Mouse (Mus musculus) neural tube, embryonic 13.5 days (tissue): Measurements from ENCODE around the gene Hsf2. TPM values are rescaled to one million over a fixed set of nuclear protein-coding genes. Genes with fewer than 3 reads are reported as not detected.
"Not testable (repeated sequence)": the region's sequence is repeated elsewhere in the genome, so short reads cannot be mapped to it uniquely, and the experiment has no call there.

Experiments
- ATAC-seq: fragments of 200-750 bp; cut with Nextera tagmentation; 2 replicates; pipeline ENCODE4 v1.8.0; 2017; ENCODE audit warnings: low read depth, mild to moderate bottlenecking, moderate TSS enrichment, moderate library complexity
- H3K27ac ChIP-seq: fragments of 300-500 bp; sonication (generic); replicated peaks from 2 replicates; pipeline ENCODE4 v1.5.1; 2015; ENCODE audit warnings: moderate library complexity, mild to moderate bottlenecking, inconsistent platforms
- H3K27me3 ChIP-seq: fragments of 300-500 bp; sonication (generic); 2 replicates; pipeline ENCODE4 v1.6.1; 2015; ENCODE audit warnings: mild to moderate bottlenecking, inconsistent platforms
- H3K36me3 ChIP-seq: fragments of 300-500 bp; sonication (generic); 2 replicates; pipeline ENCODE4 v1.6.1; 2015; ENCODE audit warnings: mild to moderate bottlenecking, inconsistent platforms
- H3K4me1 ChIP-seq: fragments of 300-500 bp; sonication (generic); replicated peaks from 2 replicates; pipeline ENCODE4 v1.6.1; 2015; ENCODE audit warnings: inconsistent platforms
- H3K4me2 ChIP-seq: fragments of 300-500 bp; sonication (generic); 2 replicates; pipeline ENCODE4 v1.6.1; 2015; ENCODE audit warnings: inconsistent platforms, mild to moderate bottlenecking, moderate library complexity
- H3K4me3 ChIP-seq: fragments of 300-500 bp; sonication (generic); 2 replicates; pipeline ENCODE4 v1.5.1; 2015; ENCODE audit warnings: mild to moderate bottlenecking, inconsistent platforms
- H3K9ac ChIP-seq: fragments of 300-500 bp; sonication (generic); 2 replicates; pipeline ENCODE4 v1.6.1; 2015; ENCODE audit warnings: moderate library complexity, mild to moderate bottlenecking, inconsistent platforms
- H3K9me3 ChIP-seq: fragments of 300-500 bp; sonication (generic); 2 replicates; pipeline ENCODE4 v1.6.1; 2016; ENCODE audit warnings: inconsistent platforms
- WGBS: fragments of 180-500 bp; shearing (Covaris S2); methylation state at CpG from one replicate; pipeline ENCODE4 v1.1.7; 2015; 5-methylcytosine and 5-hydroxymethylcytosine counted together
- polyA plus RNA-seq: library from polyadenylated mRNA; unstranded; fragments of >200 nt; fragmentation: Nextera tagmentation; extraction: Ambion mirVana; gene quantifications from 2 replicates; pipeline ENCODE4 v1.2.1, GENCODE M21; 2015

Gene Hsf2
- polyA plus RNA-seq = 56.8 and 63.9 TPM in 2 replicates

DNA sequence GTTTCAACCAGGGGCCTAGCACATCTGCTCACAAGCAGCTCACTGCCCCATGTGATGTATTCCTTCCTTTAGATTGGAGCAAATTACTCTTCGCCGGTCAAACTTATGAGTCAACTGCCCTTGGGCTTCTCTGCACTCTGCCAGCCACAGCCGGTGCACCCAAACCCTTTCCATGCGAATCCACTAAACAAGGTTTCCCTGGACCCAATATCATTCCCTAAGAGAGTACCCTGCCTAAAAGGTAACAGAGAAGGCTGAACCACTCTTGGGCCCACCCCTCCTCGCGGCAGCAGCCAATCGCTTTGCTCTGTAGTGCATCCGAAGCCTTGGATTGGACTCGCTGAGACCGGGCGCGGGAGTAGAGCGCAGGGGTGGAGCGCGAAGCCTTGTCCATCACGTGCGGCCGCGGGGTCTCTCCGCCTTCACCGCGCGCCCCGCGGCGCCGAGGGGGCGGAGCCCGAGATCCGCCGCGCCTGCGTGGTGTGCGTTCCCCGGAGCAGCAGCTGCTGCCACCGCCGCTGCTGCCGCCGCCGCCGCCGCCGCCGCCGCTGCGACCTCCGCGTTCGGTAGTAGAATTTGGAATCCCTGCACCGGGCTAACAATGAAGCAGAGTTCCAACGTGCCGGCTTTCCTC, at the start of gene Hsf2:
Gene Hsf2, plus strand, starts transcription at position 478 of the 634 bp plus-strand sequence.
- peak; percentile 100 for ATAC-seq
- 1% methylated on average over 52 of the region's 52 CpGs for WGBS
- peak within 1 kb of the TSS; percentile 98 for H3K9ac ChIP-seq
- peak within 1 kb of the TSS; percentile 99 for H3K27ac ChIP-seq
- peaks cover 30% of the 10 kb centered on the region for H3K4me1 ChIP-seq
- no peaks in the 10 kb centered on the region for H3K36me3 ChIP-seq
- H3K9me3 ChIP-seq = no peaks in the 10 kb centered on the region
- H3K27me3 ChIP-seq = no peaks in the 10 kb centered on the region
- H3K4me2 ChIP-seq = peak within 1 kb of the TSS; percentile 77
- H3K4me3 ChIP-seq = peak within 1 kb of the TSS; percentile 88

DNA sequence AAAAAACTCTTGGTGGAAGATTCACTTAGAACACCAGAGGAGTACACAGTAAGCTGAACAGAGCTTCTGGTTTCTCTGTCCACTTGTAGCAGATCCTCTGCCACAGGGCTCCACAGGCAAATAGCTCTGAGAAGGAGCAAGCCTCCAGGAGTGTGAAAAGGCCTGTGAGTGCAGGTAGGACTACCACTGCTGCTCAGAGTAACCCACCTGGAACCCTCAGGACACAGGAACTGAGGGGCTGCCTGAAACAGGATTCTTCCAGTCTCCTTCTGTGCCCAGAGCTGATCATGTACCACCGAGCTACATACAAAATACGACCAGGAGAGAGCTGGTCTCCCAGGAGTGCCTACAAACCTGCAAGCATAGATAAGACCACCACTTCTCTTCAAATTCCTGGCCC, 48.3 kb upstream of the Hsf2 start:
- no peak for ATAC-seq
- Histone ChIP-seq H3K36me3 (no peaks in the 10 kb centered on the region), H3K4me2 (no peak overlapping the region), H3K4me3 (no peak overlapping the region), H3K9ac (no peak overlapping the region), H3K4me1 (no peaks in the 10 kb centered on the region), H3K9me3 (no peaks in the 10 kb centered on the region), H3K27ac (no peak overlapping the region), H3K27me3 (no peaks in the 10 kb centered on the region)
- 88% methylated on average over 2 of the region's 2 CpGs for WGBS

DNA sequence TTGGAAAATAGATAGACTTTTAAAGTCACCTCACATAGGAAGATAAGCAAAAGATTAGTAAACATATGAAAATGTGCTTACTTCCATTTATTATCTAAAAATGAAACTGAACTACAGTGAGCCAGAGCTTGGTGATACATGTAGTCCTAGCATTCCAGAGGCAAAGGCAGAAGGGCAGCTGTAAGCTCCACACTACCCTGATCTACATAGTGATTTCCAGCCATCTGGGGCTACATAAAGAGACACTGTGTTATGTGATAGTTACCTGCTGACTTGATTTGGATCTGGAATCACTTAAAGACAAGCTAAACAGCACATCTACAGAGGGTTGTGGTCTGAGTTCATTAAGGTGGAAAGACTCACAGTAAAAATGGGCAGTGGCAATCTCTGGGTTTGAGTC, 45.1 kb upstream of the Hsf2 start:
- no peak overlapping the region for H3K27ac ChIP-seq
- H3K4me3 ChIP-seq = no peak overlapping the region
- H3K4me1 ChIP-seq = no peaks in the 10 kb centered on the region
- H3K4me2 ChIP-seq = no peak overlapping the region
- no peaks in the 10 kb centered on the region for H3K27me3 ChIP-seq
- no peak overlapping the region for H3K9ac ChIP-seq
- no peaks in the 10 kb centered on the region for H3K36me3 ChIP-seq
- H3K9me3 ChIP-seq = no peaks in the 10 kb centered on the region
- no peak for ATAC-seq

- H3K4me2 ChIP-seq = no peak overlapping the region
- no peak overlapping the region for H3K4me3 ChIP-seq
- no peaks in the 10 kb centered on the region for H3K9me3 ChIP-seq
- no peaks in the 10 kb centered on the region for H3K4me1 ChIP-seq
- WGBS = 72% methylated on average over 8 of the region's 8 CpGs
- H3K36me3 ChIP-seq = no peaks in the 10 kb centered on the region
- no peaks in the 10 kb centered on the region for H3K27me3 ChIP-seq
- ATAC-seq = no peak
- no peak overlapping the region for H3K9ac ChIP-seq
- H3K27ac ChIP-seq = no peak overlapping the region
Measured at GRCm38 (mm10) chr10:57444392-57444791, 41.8 kb upstream of the Hsf2 start.

- H3K4me2 ChIP-seq = no peak overlapping the region
Measured at GRCm38 (mm10) chr10:57445655-57446054, 40.5 kb upstream of the Hsf2 start.

GRCm38 (mm10) chr10:57447657-57448050, 38.5 kb upstream of the Hsf2 start:
- H3K4me1 ChIP-seq = no peaks in the 10 kb centered on the region
- no peaks in the 10 kb centered on the region for H3K27me3 ChIP-seq
- H3K9ac ChIP-seq = no peak overlapping the region
- no peak overlapping the region for H3K4me2 ChIP-seq
- ATAC-seq = peak; percentile 41; the same call in 1 of the 2 replicates
- H3K9me3 ChIP-seq = no peaks in the 10 kb centered on the region
- H3K27ac ChIP-seq = no peak overlapping the region
- no peaks in the 10 kb centered on the region for H3K36me3 ChIP-seq
- no peak overlapping the region for H3K4me3 ChIP-seq

More at GRCm38 (mm10) chr10:57445655-57446054, 40.5 kb upstream of the Hsf2 start:
- Histone ChIP-seq H3K9ac (no peak overlapping the region), H3K4me3 (no peak overlapping the region), H3K4me1 (no peaks in the 10 kb centered on the region), H3K27ac (no peak overlapping the region), H3K36me3 (no peaks in the 10 kb centered on the region), H3K9me3 (no peaks in the 10 kb centered on the region), H3K27me3 (no peaks in the 10 kb centered on the region)
- no peak for ATAC-seq
- WGBS = 91% methylated on average over 1 of the region's 1 CpGs

DNA sequence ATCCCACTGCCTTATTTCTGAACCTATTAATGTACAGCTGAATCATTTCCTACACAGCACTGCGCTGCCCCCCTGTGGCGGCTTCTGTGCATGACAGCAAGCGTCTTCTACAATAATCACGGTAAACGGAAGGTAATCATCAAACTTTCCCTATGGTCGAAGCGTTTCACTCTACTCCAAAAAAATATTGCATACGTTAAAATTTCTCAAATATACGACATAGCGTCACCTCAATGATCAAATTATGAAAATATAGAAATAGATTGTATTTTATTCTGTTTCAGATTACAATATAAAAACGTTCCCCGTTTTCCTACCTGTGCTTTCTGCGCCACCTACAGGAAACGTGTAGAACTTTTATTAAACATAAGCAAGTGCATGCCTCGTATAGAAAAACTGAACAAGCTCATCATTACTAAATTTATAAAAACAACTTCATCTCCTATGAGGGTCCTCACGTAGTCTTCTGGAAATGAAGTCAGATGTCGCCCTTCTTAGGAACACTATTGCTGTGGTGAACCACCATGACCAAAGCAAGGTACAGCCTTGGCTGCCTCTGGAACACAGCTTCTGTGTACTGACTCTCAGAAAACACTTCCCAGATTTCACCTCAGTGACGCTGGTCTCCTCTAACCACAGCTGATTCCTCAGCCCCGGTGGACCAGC, 38.0 kb upstream of the Hsf2 start:
- Histone ChIP-seq H3K4me3 (peak overlapping the region; percentile 28), H3K27me3 (no peaks in the 10 kb centered on the region), H3K4me2 (peak overlapping the region; percentile 41), H3K36me3 (no peaks in the 10 kb centered on the region), H3K9ac (no peak overlapping the region), H3K9me3 (no peaks in the 10 kb centered on the region), H3K4me1 (no peaks in the 10 kb centered on the region), H3K27ac (no peak overlapping the region)
- WGBS = 6% methylated on average over 19 of the region's 19 CpGs
- ATAC-seq = peak; percentile 85

GRCm38 (mm10) chr10:57463298-57463697, 22.9 kb upstream of the Hsf2 start:
- not testable (repeated sequence) for H3K27me3 ChIP-seq, H3K4me3 ChIP-seq, H3K27ac ChIP-seq, ATAC-seq, H3K4me2 ChIP-seq, H3K9me3 ChIP-seq, H3K4me1 ChIP-seq, H3K36me3 ChIP-seq, H3K9ac ChIP-seq
- 33% methylated on average over 10 of the region's 10 CpGs for WGBS

DNA sequence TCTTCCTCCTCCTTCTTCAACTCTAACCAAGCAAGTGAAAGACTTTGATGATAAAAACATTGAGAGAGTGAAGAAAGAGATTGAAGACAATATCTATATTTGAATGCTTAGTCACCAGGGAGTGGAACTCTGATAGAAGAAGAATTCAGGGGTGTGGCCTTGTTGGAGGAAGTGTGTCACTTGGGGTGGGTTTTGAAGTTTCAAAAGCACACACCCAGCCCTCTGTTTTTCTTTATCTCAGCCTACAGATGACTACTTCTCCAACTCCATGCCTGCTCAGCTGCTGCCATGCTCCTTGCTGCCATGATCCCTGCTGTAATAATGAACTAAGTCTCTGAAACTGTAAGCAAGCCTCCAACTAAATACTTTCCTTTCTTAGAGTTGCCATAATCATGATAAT, 20.4 kb upstream of the Hsf2 start:
- H3K9ac ChIP-seq = no peak overlapping the region
- no peak for ATAC-seq
- no peaks in the 10 kb centered on the region for H3K9me3 ChIP-seq
- no peaks in the 10 kb centered on the region for H3K27me3 ChIP-seq
- no peak overlapping the region for H3K4me3 ChIP-seq
- H3K27ac ChIP-seq = no peak overlapping the region
- no peaks in the 10 kb centered on the region for H3K4me1 ChIP-seq
- H3K4me2 ChIP-seq = no peak overlapping the region
- H3K36me3 ChIP-seq = no peaks in the 10 kb centered on the region

GRCm38 (mm10) chr10:57477121-57477843, 8.9 kb upstream of the Hsf2 start:
- ATAC-seq = no peak
- H3K27me3 ChIP-seq = no peaks in the 10 kb centered on the region
- 66% methylated on average over 9 of the region's 9 CpGs for WGBS
- H3K9me3 ChIP-seq = no peaks in the 10 kb centered on the region
- no peak overlapping the region for H3K27ac ChIP-seq
- H3K4me1 ChIP-seq = no peaks in the 10 kb centered on the region
- H3K36me3 ChIP-seq = no peaks in the 10 kb centered on the region
- no peak overlapping the region for H3K4me2 ChIP-seq
- H3K4me3 ChIP-seq = no peak overlapping the region
- no peak overlapping the region for H3K9ac ChIP-seq

DNA sequence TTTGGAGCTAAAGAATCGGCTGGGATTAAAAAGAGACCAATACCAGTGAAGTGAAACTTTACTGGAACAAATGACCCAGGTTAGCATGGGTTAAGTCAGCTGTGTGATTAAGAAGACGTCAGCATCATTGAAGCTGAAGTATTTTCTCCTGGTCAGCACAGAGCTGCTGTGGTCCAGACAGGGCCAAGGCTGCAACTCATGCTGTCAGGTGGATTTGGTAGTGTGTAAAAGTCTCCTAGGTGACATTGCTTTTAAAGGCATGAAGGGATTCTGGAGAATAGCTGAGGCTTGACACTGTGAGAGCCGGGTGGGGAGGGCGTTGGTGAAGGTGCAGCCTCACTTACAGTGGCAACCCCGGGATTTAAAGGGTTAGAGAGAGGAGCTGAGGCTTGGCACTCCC, 4.5 kb upstream of the Hsf2 start:
- no peak overlapping the region for H3K9ac ChIP-seq
- ATAC-seq = no peak
- 34% methylated on average over 5 of the region's 5 CpGs for WGBS

DNA sequence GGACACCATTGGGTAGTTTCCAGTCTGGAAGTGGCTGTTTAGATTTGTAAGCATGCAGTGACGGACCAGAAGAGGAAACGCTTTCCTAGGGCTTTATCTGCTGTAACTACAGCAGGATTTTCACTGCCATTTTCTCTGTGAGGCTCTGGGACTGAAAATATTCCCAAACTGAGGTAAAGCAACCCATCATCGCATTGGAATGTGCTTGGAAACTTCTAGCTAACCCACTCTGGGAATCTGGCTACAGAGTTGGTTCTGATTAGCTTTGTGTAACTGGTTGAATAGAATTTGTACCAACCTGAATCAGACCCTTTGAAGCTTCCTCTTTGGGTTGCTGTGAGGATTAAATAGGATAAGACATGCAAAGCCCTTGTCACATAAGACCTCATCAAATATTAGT, 1.4 kb upstream of the Hsf2 start:
- Histone ChIP-seq H3K9ac (no peak overlapping the region), H3K36me3 (no peaks in the 10 kb centered on the region), H3K27me3 (no peaks in the 10 kb centered on the region), H3K4me2 (no peak overlapping the region), H3K4me1 (peaks cover 18% of the 10 kb centered on the region), H3K27ac (no peak overlapping the region), H3K4me3 (no peak overlapping the region), H3K9me3 (no peaks in the 10 kb centered on the region)
- ATAC-seq = no peak
- WGBS = 90% methylated on average over 3 of the region's 3 CpGs

More for the DNA sequence above, 4.5 kb upstream of the Hsf2 start:
- H3K27ac ChIP-seq = no peak overlapping the region
- no peaks in the 10 kb centered on the region for H3K36me3 ChIP-seq
- H3K4me1 ChIP-seq = no peaks in the 10 kb centered on the region
- H3K4me3 ChIP-seq = no peak overlapping the region
- no peaks in the 10 kb centered on the region for H3K27me3 ChIP-seq
- no peak overlapping the region for H3K4me2 ChIP-seq
- no peaks in the 10 kb centered on the region for H3K9me3 ChIP-seq
